Mouse (Mus musculus): ENCODE data around the gene Prr14. TPM values are rescaled to one million over a fixed set of nuclear protein-coding genes. Genes with fewer than 3 reads are reported as not detected.
"Not testable (repeated sequence)": the region's sequence is repeated elsewhere in the genome, so short reads cannot be mapped to it uniquely, and the experiment has no call there.

Gene Prr14
- polyA plus RNA-seq, 1 experiment = 28.6 TPM

DNA sequence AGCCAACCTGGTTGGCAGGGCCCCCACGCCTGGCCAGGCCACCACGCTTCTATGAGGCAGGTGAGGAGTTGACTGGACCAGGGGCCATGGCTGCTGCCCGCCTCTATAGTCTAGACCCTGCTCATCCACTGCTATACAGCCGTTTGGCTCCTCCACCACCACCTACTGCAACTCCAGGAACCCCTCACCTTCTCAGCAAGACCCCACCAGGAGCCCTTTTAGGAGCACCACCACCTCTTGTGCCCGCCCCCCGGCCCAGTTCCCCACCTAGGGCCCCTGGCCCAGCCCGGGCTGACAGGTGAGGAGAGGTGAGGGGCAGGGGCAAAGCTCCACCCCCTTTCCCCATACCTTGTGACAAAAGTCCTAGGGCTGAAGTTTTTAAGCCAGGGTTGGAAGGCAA lies 30.6 kb downstream of the Prr14 start:
- Histone ChIP-seq H3K36me3 (ENCODE audit: control insufficient read depth, insufficient read depth) (peaks cover 40% of the 10 kb centered on the region), H3K79me2 (ENCODE audit: control insufficient read depth, insufficient read depth) (no peaks in the 10 kb centered on the region), H3K4me3 (ENCODE audit: insufficient read depth, poor library complexity, severe bottlenecking) (no peak overlapping the region), H3K27me3 (ENCODE audit: control insufficient read depth, insufficient read depth, insufficient read length) (no peaks in the 10 kb centered on the region), H3ac (ENCODE audit: control insufficient read depth, insufficient read length, low read depth) (no peak overlapping the region), H3K79me3 (ENCODE audit: low read depth) (no peaks in the 10 kb centered on the region)
- TF ChIP-seq MYOG (IDR thresholded peaks at IDR 0.05; ENCODE audit: control insufficient read depth, extremely low read depth, insufficient read length) (no peak), MYOD1 (IDR thresholded peaks at IDR 0.05; ENCODE audit: control insufficient read depth, insufficient read length, low read depth) (no peak), CTCF (IDR thresholded peaks at IDR 0.05; ENCODE audit: control insufficient read depth, insufficient read depth, insufficient read length) (no peak), FOSL1 (IDR thresholded peaks at IDR 0.05; ENCODE audit: insufficient read depth, low read length, poor library complexity, severe bottlenecking) (no peak), MAX (IDR thresholded peaks at IDR 0.05) (no peak), USF1 (IDR thresholded peaks at IDR 0.05; ENCODE audit: low read depth) (no peak), CEBPB (IDR thresholded peaks at IDR 0.05; ENCODE audit: low read depth) (no peak)

DNA sequence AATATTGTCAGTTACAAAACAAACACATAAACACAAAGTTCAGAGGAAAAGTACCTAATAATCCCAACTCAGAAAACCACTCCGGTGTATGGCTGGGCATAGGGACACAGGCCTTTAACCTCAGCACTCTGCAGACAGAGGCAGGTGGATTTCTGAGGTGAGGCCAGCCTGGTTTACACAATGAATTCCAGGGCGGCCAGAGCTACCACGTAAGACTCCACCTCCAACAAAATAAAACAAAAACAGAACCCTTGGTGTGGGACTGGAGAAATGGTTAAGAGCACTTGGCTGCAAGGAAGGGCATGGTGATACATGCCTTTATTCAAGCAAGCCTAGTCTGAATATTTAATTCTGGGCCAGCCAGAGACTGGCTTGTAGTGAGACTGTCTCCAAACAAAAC lies 32.4 kb downstream of the Prr14 start:
- Histone ChIP-seq H3K79me3 (ENCODE audit: low read depth) (no peaks in the 10 kb centered on the region), H3ac (ENCODE audit: control insufficient read depth, insufficient read length, low read depth) (no peak overlapping the region), H3K4me3 (ENCODE audit: insufficient read depth, poor library complexity, severe bottlenecking) (no peak overlapping the region), H3K36me3 (ENCODE audit: control insufficient read depth, insufficient read depth) (peaks cover 31% of the 10 kb centered on the region), H3K27me3 (ENCODE audit: control insufficient read depth, insufficient read depth, insufficient read length) (no peaks in the 10 kb centered on the region), H3K79me2 (ENCODE audit: control insufficient read depth, insufficient read depth) (no peaks in the 10 kb centered on the region)
- TF ChIP-seq FOSL1 (IDR thresholded peaks at IDR 0.05; ENCODE audit: insufficient read depth, low read length, poor library complexity, severe bottlenecking) (no peak), MYOG (IDR thresholded peaks at IDR 0.05; ENCODE audit: control insufficient read depth, extremely low read depth, insufficient read length) (no peak), CEBPB (IDR thresholded peaks at IDR 0.05; ENCODE audit: low read depth) (no peak), CTCF (IDR thresholded peaks at IDR 0.05; ENCODE audit: control insufficient read depth, insufficient read depth, insufficient read length) (no peak), USF1 (IDR thresholded peaks at IDR 0.05; ENCODE audit: low read depth) (no peak), MYOD1 (IDR thresholded peaks at IDR 0.05; ENCODE audit: control insufficient read depth, insufficient read length, low read depth) (no peak), MAX (IDR thresholded peaks at IDR 0.05) (no peak)

DNA sequence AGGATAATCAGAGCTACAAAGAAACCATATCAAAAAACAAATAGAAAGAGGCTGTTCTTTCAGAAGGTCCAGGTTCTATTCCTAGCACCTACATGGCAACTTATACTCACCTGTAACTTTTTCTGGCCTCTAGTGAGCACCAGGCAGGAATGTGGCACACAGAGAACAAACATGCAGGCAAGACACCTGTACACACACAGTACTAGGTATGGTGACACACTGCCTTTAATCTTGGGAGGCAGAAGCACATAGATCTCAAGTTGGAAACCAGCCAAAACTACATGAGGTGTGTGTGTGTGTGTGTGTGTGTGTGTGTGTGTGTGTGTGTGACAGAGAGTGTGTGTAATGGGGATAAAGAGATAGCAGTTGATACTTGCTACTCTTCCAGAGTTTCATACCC lies 35.2 kb downstream of the Prr14 start:
- TF ChIP-seq MAX (IDR thresholded peaks at IDR 0.05) = no peak
- TF ChIP-seq CEBPB (IDR thresholded peaks at IDR 0.05; ENCODE audit: low read depth) = no peak
- TF ChIP-seq MYOD1 (IDR thresholded peaks at IDR 0.05; ENCODE audit: control insufficient read depth, insufficient read length, low read depth) = no peak
- H3ac ChIP-seq (ENCODE audit: control insufficient read depth, insufficient read length, low read depth) = no peak overlapping the region
- no peaks in the 10 kb centered on the region for H3K79me2 ChIP-seq (ENCODE audit: control insufficient read depth, insufficient read depth)
- H3K4me3 ChIP-seq (ENCODE audit: insufficient read depth, poor library complexity, severe bottlenecking) = no peak overlapping the region
- no peaks in the 10 kb centered on the region for H3K79me3 ChIP-seq (ENCODE audit: low read depth)
- H3K36me3 ChIP-seq (ENCODE audit: control insufficient read depth, insufficient read depth) = peaks cover 17% of the 10 kb centered on the region
- no peaks in the 10 kb centered on the region for H3K27me3 ChIP-seq (ENCODE audit: control insufficient read depth, insufficient read depth, insufficient read length)

DNA sequence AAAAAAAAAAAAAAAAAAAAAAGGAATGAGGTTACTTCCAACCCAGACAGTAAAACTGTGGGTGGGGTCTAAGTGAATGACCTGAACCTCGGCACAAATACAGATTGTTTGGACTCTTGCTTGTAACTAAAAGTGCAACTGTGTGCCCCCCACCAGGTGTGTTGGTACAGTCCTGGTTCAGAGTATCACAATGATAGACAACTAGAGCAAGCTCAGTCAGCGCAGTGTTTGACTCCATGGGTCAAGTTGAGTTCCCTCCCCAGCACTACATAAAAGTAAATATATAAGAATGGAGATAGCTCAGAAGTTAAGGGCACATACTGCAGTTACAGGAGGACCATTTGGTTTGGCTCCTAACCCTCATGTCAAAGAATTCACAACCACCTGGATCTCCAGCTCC lies 38.0 kb downstream of the Prr14 start:
- H3K36me3 ChIP-seq (ENCODE audit: control insufficient read depth, insufficient read depth) = no peaks in the 10 kb centered on the region

DNA sequence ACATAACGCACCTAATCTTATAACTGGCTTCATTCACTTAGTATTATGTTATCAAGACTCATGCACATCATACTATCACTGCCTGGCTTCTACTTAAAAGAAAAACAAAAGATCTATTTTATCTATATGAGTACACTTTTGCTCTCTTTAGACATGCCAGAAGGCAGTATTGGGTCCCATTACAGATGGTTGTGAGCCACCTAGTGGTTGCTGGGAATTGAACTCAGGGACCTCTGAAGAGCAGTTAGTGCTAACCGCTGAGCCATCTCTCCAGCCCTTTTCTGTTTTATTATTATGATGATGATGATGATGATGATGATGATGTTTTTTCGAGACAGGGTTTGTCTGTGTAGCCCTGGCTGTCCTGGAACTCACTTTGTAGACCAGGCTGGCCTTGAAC lies 39.0 kb downstream of the Prr14 start:
- Histone ChIP-seq H3K79me3 (ENCODE audit: low read depth) (no peaks in the 10 kb centered on the region), H3K4me3 (ENCODE audit: insufficient read depth, poor library complexity, severe bottlenecking) (no peak overlapping the region), H3ac (ENCODE audit: control insufficient read depth, insufficient read length, low read depth) (no peak overlapping the region), H3K27me3 (ENCODE audit: control insufficient read depth, insufficient read depth, insufficient read length) (no peaks in the 10 kb centered on the region), H3K79me2 (ENCODE audit: control insufficient read depth, insufficient read depth) (no peaks in the 10 kb centered on the region), H3K36me3 (ENCODE audit: control insufficient read depth, insufficient read depth) (no peaks in the 10 kb centered on the region)
- no peak for TF ChIP-seq USF1 (IDR thresholded peaks at IDR 0.05; ENCODE audit: low read depth)
- TF ChIP-seq CTCF (IDR thresholded peaks at IDR 0.05; ENCODE audit: control insufficient read depth, insufficient read depth, insufficient read length) = no peak
- no peak for TF ChIP-seq MYOD1 (IDR thresholded peaks at IDR 0.05; ENCODE audit: control insufficient read depth, insufficient read length, low read depth)

More for the DNA sequence above, 38.0 kb downstream of the Prr14 start:
- Histone ChIP-seq H3K79me2 (ENCODE audit: control insufficient read depth, insufficient read depth) (no peaks in the 10 kb centered on the region), H3K27me3 (ENCODE audit: control insufficient read depth, insufficient read depth, insufficient read length) (no peaks in the 10 kb centered on the region), H3ac (ENCODE audit: control insufficient read depth, insufficient read length, low read depth) (no peak overlapping the region), H3K79me3 (ENCODE audit: low read depth) (no peaks in the 10 kb centered on the region), H3K4me3 (ENCODE audit: insufficient read depth, poor library complexity, severe bottlenecking) (no peak overlapping the region)
- TF ChIP-seq FOSL1 (IDR thresholded peaks at IDR 0.05; ENCODE audit: insufficient read depth, low read length, poor library complexity, severe bottlenecking) (no peak), MYOD1 (IDR thresholded peaks at IDR 0.05; ENCODE audit: control insufficient read depth, insufficient read length, low read depth) (no peak), USF1 (IDR thresholded peaks at IDR 0.05; ENCODE audit: low read depth) (no peak), MYOG (IDR thresholded peaks at IDR 0.05; ENCODE audit: control insufficient read depth, extremely low read depth, insufficient read length) (no peak), CEBPB (IDR thresholded peaks at IDR 0.05; ENCODE audit: low read depth) (no peak), MAX (IDR thresholded peaks at IDR 0.05) (no peak), CTCF (IDR thresholded peaks at IDR 0.05; ENCODE audit: control insufficient read depth, insufficient read depth, insufficient read length) (no peak)

DNA sequence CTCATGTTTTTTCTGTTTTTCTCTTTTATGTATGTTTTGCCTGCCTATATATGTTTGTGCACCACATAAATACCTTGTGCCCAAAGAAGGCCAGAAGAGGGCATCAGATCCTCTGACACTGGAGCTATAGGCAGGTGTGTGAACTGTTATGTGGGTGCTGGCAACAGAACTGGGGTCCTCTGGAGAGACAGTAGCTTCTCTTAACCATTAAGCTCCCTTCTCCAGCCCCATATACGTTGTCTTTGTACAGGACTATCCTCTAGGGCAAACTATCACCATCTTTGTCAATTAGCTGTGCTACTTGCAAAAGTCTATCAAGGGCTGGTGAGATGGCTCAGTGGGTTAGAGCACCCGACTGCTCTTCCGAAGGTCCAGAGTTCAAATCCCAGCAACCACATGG lies 48.9 kb downstream of the Prr14 start:
- no peak for TF ChIP-seq MAX (IDR thresholded peaks at IDR 0.05)
- TF ChIP-seq USF1 (IDR thresholded peaks at IDR 0.05; ENCODE audit: low read depth) = no peak
- TF ChIP-seq CEBPB (IDR thresholded peaks at IDR 0.05; ENCODE audit: low read depth) = no peak
- TF ChIP-seq FOSL1 (IDR thresholded peaks at IDR 0.05; ENCODE audit: insufficient read depth, low read length, poor library complexity, severe bottlenecking) = no peak
- no peak for TF ChIP-seq CTCF (IDR thresholded peaks at IDR 0.05; ENCODE audit: control insufficient read depth, insufficient read depth, insufficient read length)
- TF ChIP-seq MYOD1 (IDR thresholded peaks at IDR 0.05; ENCODE audit: control insufficient read depth, insufficient read length, low read depth) = no peak
- no peak overlapping the region for H3K4me3 ChIP-seq (ENCODE audit: insufficient read depth, poor library complexity, severe bottlenecking)
- H3K79me2 ChIP-seq (ENCODE audit: control insufficient read depth, insufficient read depth) = peaks cover 9% of the 10 kb centered on the region
- H3K27me3 ChIP-seq (ENCODE audit: control insufficient read depth, insufficient read depth, insufficient read length) = no peaks in the 10 kb centered on the region
- H3K79me3 ChIP-seq (ENCODE audit: low read depth) = peaks cover 6% of the 10 kb centered on the region
- H3K36me3 ChIP-seq (ENCODE audit: control insufficient read depth, insufficient read depth) = no peaks in the 10 kb centered on the region
- no peak overlapping the region for H3ac ChIP-seq (ENCODE audit: control insufficient read depth, insufficient read length, low read depth)

DNA sequence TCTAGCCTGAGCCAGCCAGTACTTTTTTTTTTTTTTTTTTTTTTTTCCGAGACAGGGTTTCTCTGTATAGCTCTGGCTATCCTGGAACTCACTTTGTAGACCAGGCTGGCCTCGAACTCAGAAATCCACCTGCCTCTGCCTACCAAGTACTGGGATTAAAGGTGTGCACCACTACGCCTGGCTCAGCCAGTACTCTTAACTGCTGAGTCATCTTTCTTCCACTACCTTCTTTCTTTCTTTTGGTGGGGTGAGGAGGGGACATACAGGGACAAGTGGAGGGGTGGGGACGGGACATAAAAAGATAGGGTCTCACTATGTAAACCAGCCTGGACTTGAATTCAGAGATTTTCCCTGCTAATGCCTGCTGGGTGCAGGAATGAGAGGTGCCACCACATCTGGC lies 50.4 kb downstream of the Prr14 start:
- Histone ChIP-seq H3K79me3 (ENCODE audit: low read depth) (peaks cover 21% of the 10 kb centered on the region), H3K79me2 (ENCODE audit: control insufficient read depth, insufficient read depth) (peaks cover 25% of the 10 kb centered on the region), H3K36me3 (ENCODE audit: control insufficient read depth, insufficient read depth) (peaks cover 12% of the 10 kb centered on the region)
- not testable (repeated sequence) for H3ac ChIP-seq (ENCODE audit: control insufficient read depth, insufficient read length, low read depth); H3K27me3 ChIP-seq (ENCODE audit: control insufficient read depth, insufficient read depth, insufficient read length); H3K4me3 ChIP-seq (ENCODE audit: insufficient read depth, poor library complexity, severe bottlenecking)

All from C2C12 (cell line).